Mouse (Mus musculus) telencephalon, adult 2 months (tissue): ENCODE measurements around the gene Olfr688.

Source experiments
- DNase-seq: peaks from one replicate; pipeline ENCODE4 v3.0.0-alpha.2; 2011; ENCODE audit warnings: low read depth, low spot score

Olfr688 gene

DNA sequence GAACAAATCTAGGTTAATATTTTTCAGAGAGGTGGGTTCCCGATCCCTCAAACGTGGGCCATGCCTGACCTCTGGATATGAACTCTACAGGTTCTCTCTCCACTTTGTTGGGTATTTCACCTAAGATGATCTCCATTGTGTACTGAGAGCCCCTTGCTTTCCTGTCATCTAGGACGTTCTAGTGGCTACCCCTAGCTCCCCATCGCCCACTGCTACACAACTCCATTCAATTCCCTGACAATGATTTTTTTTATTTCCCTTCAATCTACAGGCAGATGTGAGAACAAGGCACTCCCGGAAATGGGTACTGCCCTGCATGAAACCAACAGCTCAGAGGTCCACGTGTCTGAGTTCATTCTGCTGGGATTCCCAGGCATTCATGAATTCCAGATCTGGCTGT lies at the start of gene Olfr688:
Olfr688 (plus strand) TSS at position 301 of the 400 bp plus-strand sequence.
- no peak for DNase-seq

DNA sequence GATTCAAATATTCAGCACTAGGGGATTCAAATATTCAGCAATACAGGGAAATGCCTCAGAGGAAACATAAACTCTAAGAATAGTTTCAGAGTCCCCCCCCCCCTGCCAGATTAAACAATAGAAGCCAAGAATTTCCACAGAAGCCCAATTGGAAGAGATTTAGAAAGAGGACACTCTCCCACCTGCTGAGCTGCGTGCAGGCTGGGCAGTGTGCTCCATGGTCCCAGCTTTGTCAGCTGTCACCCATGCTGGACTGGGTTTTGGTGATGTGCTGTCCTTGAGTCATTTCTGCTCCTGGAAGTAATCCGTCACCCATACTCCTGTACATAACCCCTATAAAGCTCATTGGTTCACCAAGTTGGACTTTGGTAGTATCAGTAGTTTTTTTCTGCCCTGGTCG lies 40.2 kb upstream of the Olfr688 start:
- DNase-seq = no peak

DNA sequence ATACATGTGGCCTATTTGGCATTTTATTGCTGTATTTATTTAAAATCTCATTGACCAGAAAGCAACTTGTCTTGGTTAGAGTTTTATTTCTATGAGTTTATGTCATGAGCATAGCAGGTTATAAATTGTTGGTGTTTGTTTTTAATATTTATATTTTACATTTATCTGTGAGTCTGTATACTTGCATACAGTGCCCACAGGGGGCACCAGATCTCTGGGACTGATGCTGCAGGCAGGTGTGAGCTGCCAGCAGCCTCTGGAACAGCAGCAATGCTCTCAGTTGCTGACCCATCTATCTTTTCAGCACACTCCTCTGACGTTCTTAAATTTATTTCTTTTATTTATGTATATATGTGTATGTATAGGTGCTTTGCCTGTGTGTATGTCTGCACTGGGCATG lies 39.7 kb upstream of the Olfr688 start:
- DNase-seq = no peak

DNA sequence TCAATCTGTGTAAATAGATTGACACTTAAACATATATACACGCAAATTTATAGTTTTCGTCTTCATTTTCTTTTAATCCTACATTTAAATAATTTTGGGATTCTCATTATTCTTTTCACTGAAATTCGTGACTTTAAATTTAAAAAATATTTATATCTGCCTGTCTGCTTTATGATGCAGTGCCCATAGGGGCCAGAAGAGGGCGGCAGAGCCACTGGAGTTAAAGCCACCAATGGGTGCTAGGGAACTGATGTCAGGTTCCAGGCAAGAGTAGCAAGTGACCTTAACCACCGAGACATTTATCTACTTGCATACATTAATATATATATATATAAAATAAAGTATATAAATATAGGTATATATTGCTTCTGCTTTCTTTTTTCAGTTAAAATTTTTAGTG lies 31.2 kb upstream of the Olfr688 start:
- no peak for DNase-seq

GRCm38 (mm10) chr7:105272426-105272825 lies 15.5 kb upstream of the Olfr688 start:
- DNase-seq = no peak

DNA sequence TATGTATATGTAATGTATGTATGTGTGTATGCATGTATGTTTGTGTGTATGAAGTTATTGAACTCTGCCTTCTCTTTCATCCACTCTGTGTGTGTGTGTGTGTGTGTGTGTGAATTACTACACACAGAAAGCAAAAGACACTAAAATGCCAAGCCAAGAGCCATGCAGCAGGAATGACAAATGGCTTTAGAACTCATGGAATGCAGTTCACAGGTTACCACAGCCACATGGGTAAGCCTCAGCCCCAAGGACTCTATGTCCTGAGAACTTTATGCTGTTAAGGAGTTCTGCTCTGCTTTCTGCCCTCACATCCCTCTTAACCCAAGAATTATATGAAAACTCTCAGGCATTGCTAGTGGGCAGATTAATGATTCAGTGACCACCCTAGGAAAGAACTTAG lies 2.2 kb downstream of the Olfr688 start:
- no peak for DNase-seq

GRCm38 (mm10) chr7:105310865-105311264 lies 23.0 kb downstream of the Olfr688 start, which contains the start of gene Olfr689:
Gene Olfr689, plus strand, starts transcription at chr7:105311165.
- no peak for DNase-seq

DNA sequence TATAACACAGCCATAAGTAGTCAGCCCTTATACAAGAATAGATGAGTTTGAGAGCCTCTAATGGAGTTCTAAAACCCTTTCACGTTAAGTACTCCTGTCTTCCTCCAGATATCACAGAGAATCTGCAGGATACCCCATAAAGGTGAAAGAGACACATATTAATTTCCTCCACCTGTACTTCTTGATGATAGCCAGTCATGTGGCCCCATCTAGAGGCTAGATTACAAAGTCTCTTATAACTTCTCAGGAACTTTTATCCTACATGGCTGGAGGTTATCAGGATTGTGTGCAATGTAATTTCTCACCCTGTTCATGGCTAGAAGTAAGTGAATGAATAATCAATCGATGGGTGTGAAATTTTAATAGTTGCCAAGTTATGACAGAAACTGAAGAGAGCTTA lies 37.4 kb downstream of the Olfr688 start:
- no peak for DNase-seq

- DNase-seq = no peak
Measured at GRCm38 (mm10) chr7:105334004-105334403, 46.1 kb downstream of the Olfr688 start, which contains the start of gene Olfr690. Gene Olfr690, minus strand, starts transcription at chr7:105334104.
